Mouse (Mus musculus) hematopoietic stem cell, adult 5-6 weeks (primary cell): Measurements from ENCODE around the gene Dram2. TPM values are rescaled to one million over a fixed set of nuclear protein-coding genes. Genes with fewer than 3 reads are reported as not detected.
"Not testable (repeated sequence)": the region's sequence is repeated elsewhere in the genome, so short reads cannot be mapped to it uniquely, and the experiment has no call there.

Source experiments
- ATAC-seq, 2 experiments: fragments of 125-278 bp in 1 of 2; replicated peaks in 1 of 2; 2 replicates each; pipeline ENCODE4 v1.8.0; 2016 to 2017; ENCODE audit warnings: inconsistent platforms in 2 of 2, mild to moderate bottlenecking in 2 of 2, moderate number of reproducible peaks in 2 of 2, low read depth in 1 of 2, moderate TSS enrichment in 1 of 2; ENCODE audit not compliant: low FRiP score in 2 of 2, poor library complexity in 2 of 2, severe bottlenecking in 2 of 2, insufficient read depth in 1 of 2, low TSS enrichment in 1 of 2
- total RNA-seq: library from RNA; stranded (forward); fragments of 172-1452, 232-1000 nt; gene quantifications from 2 replicates; pipeline ENCODE4 v1.2.3, GENCODE M21; 2017

Gene Dram2
- total RNA-seq, 1 experiment from 2014 or later = 21.7 TPM

DNA sequence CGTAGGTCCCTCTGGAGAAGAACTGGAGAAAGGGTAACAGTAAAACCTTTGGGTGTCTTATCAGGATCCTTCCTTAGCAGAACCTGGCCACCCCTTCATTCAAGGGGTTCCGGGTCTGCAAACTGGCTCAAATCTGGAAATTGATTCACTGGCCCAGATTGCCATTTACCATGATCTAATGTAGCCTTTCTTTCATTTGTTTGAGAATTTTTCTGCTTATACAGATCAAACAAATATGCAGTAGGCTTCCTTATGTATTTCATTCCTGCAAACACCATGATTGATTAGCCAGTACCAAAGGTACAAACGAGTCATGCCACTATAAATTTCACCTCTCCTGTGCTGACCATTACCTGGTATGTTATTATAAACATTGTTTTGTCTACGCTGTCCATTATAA, 46.0 kb downstream of the Dram2 start:
- not testable (repeated sequence) for ATAC-seq

DNA sequence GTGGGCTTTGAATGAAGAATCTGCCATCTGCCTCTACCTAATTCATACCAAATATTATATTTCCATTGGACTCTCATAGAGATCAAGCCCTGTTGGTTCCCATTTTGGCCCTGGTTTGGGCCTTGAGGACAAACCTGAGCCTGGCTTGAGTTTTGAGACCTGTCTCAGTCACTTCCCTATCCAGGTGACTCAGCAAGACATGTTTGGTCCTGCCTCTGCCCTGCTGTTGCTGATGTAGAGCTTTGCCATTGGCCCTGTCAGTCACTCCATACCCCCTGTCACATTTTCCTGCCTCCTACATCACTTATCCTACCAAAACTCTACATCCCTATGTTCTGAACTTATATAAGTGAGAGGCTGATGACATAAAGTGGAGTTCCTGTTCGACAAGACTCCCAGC, 70.5 kb downstream of the Dram2 start:
- no peak for ATAC-seq

Other genes with a start within 250 kb of the Dram2 start
- not detected in 2 replicates for gene Chil6, start 141.6 kb upstream of the Dram2 start, total RNA-seq
- gene Dennd2d, start 65.4 kb upstream of the Dram2 start, total RNA-seq = 41.4 and 49.2 TPM in 2 replicates
- gene Cept1, start within 50 bp of the Dram2 start, total RNA-seq = 48.1 and 48.2 TPM in 2 replicates
- 31.7 and 62.0 TPM in 2 replicates for gene Lrif1, start 137.2 kb downstream of the Dram2 start, total RNA-seq
- gene Cd53, start 242.4 kb downstream of the Dram2 start, total RNA-seq = 263 and 291 TPM in 2 replicates